Mouse (Mus musculus): Measurements from ENCODE around the gene Nadk. TPM values are rescaled to one million over a fixed set of nuclear protein-coding genes. Genes with fewer than 3 reads are reported as not detected.

Nadk gene
- polyA plus RNA-seq, 1 experiment from 2014 or later, result 87.0 TPM

GRCm38 (mm10) chr4:155582279-155582905, 20.2 kb downstream of the Nadk start:
- ATAC-seq, result peak; percentile 96

DNA sequence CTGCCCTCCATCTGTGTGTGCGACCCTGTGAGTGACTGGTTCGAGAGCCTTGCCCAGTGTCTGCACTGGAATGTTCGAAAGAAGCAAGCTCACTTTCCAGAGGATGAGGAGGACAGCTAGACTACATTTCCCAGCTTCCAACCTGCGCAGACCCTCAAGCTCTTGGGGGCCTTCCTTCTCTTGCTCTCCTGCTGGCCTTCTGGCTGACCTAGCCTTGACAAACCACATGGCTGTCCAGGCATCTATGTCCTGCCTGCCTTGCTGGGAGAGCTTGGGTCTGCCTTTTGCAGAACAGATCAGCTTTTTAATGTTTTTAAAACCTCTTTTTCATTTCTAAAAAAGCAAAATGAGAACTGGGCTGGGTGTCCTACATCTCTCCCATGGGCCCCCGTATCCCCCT, 27.2 kb downstream of the Nadk start:
- POLR2A ChIA-PET, result no interaction called here
- no peaks in the 10 kb centered on the region for H3K27me3 ChIP-seq
- no peak for ATAC-seq
- in situ Hi-C loops (cut with MboI; ENCODE audit: low pct_unique_long_range_greater_than_20kb), result no loop called here
- CTCF ChIA-PET, result no interaction called here
- no peak for TF ChIP-seq CTCF (IDR thresholded peaks at IDR 0.05)
- no peak for DNase-seq (ENCODE audit: low read depth, low spot score)

More at GRCm38 (mm10) chr4:155582279-155582905, 20.2 kb downstream of the Nadk start:
- DNase-seq (ENCODE audit: low read depth, low spot score), result no peak
- CTCF ChIA-PET, result interaction anchor here (4.0 kb wide), 1 partner anchor 101 kb away, joined by 15 read pairs; no protein-coding TSS in a partner anchor
- in situ Hi-C loops (cut with MboI; ENCODE audit: low pct_unique_long_range_greater_than_20kb), result no loop called here
- TF ChIP-seq CTCF (IDR thresholded peaks at IDR 0.05), result no peak
- no peaks in the 10 kb centered on the region for H3K27me3 ChIP-seq
- POLR2A ChIA-PET, result no interaction called here

DNA sequence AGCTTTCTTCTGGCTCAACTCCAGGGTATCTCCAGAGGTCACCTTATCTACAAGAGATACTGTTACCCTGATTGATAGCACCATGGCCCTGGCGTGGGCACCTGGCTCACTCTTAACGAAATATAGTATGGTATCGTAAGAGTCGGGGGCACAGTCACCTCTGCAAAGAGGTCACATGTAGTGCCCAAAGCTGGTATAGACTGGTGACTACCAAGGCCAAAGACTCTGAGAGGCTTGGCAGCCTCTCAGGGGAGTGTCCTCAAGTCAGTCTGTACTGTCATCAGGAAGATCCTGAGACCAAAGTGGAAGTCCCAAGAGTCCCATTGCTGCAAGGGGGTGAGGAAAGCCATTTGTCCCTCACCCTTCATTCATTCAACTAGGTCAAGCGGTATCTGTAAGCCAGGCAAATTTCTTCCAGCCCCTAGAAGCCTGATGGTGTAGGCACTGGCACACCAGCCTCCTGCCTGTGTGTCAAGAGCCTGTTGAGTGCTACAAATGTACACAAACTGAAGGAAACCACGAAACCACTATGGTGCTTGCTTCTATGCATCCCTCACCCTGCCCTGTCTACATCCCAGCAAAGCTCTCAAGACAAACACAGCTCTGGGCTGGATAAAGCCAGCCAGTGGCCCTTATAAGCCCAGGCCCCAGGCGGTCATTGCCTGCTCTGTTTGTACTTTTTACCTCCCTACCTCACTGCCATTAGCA, 29.0 kb downstream of the Nadk start:
- ChIA-PET CTCF (no interaction called here), POLR2A (no interaction called here)
- in situ Hi-C loops (cut with MboI; ENCODE audit: low pct_unique_long_range_greater_than_20kb), result no loop called here
- H3K27me3 ChIP-seq, result no peaks in the 10 kb centered on the region
- no peak for TF ChIP-seq CTCF (IDR thresholded peaks at IDR 0.05)
- ATAC-seq (no peak), DNase-seq (ENCODE audit: low read depth, low spot score) (no peak)

DNA sequence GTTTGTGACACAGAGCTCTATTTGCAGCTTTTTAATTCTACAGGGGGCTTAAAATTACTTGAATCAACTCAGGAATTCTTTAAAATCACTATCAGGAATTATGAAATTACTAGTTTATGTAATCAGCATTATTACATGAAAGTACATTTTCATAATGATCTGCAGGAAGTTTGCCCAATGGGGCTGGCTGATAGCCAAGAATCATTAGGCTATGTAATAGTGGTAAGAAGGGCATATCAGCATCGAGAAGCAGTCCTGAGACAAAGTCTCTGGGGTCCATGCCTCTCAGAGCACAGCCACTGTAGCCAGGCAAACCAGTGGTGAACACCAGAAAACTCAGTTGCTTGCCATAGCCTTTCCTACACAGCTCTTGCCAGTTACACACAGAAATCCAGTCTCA, 31.6 kb downstream of the Nadk start:
- ChIA-PET POLR2A (no interaction called here), CTCF (no interaction called here)
- no peak for ATAC-seq
- no peak for DNase-seq (ENCODE audit: low read depth, low spot score)
- no peaks in the 10 kb centered on the region for H3K27me3 ChIP-seq
- in situ Hi-C loops (cut with MboI; ENCODE audit: low pct_unique_long_range_greater_than_20kb), result no loop called here
- TF ChIP-seq CTCF (IDR thresholded peaks at IDR 0.05), result no peak

GRCm38 (mm10) chr4:155595777-155596176, 33.6 kb downstream of the Nadk start:
- TF ChIP-seq CTCF (IDR thresholded peaks at IDR 0.05), result no peak
- no peaks in the 10 kb centered on the region for H3K27me3 ChIP-seq
- DNase-seq (ENCODE audit: low read depth, low spot score) (no peak), ATAC-seq (no peak)
- in situ Hi-C loops (cut with MboI; ENCODE audit: low pct_unique_long_range_greater_than_20kb), result no loop called here
- POLR2A ChIA-PET, result no interaction called here
- CTCF ChIA-PET, result no interaction called here

DNA sequence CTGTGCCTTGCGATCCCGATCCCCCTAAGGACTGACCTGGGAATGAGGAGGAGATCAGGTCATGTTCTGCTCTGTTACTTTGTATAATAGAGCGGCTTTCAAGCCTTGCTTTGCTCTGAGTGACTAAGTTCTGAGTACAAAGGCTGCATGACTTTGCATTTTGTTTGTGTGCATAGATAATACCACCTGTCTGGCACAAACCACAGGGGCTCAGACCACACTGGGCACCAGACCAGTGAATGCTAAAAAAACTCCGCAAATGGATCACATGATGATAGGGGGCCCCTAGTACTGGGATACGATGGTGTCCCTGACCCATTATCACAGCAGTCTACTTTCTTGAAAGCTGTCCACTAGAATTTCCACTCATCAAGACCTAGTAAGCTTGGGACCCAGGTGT, 34.4 kb downstream of the Nadk start:
- ChIA-PET CTCF (no interaction called here), POLR2A (no interaction called here)
- in situ Hi-C loops (cut with MboI; ENCODE audit: low pct_unique_long_range_greater_than_20kb), result no loop called here
- no peak for TF ChIP-seq CTCF (IDR thresholded peaks at IDR 0.05)
- no peaks in the 10 kb centered on the region for H3K27me3 ChIP-seq
- no peak for ATAC-seq
- DNase-seq (ENCODE audit: low read depth, low spot score), result no peak

- in situ Hi-C loops (cut with MboI; ENCODE audit: low pct_unique_long_range_greater_than_20kb), result no loop called here
- ATAC-seq, result no peak
- H3K27me3 ChIP-seq, result no peaks in the 10 kb centered on the region
- ChIA-PET POLR2A (no interaction called here), CTCF (no interaction called here)
- DNase-seq (ENCODE audit: low read depth, low spot score), result no peak
- no peak for TF ChIP-seq CTCF (IDR thresholded peaks at IDR 0.05)
These were observed 36.4 kb downstream of the Nadk start for GRCm38 (mm10) chr4:155598536-155598935.

- TF ChIP-seq CTCF (IDR thresholded peaks at IDR 0.05), result no peak
- in situ Hi-C loops (cut with MboI; ENCODE audit: low pct_unique_long_range_greater_than_20kb), result no loop called here
- CTCF ChIA-PET, result no interaction called here
- H3K27me3 ChIP-seq, result no peaks in the 10 kb centered on the region
- ATAC-seq (no peak), DNase-seq (ENCODE audit: low read depth, low spot score) (no peak)
- POLR2A ChIA-PET, result interaction anchor here (0.6 kb wide), 1 partner anchor 238 kb away, joined by 3 read pairs; no protein-coding TSS in a partner anchor
These were observed 38.0 kb downstream of the Nadk start for GRCm38 (mm10) chr4:155599901-155600825.

- peak; percentile 90 for ATAC-seq
- POLR2A ChIA-PET, result no interaction called here
- CTCF ChIA-PET, result no interaction called here
These were observed 39.2 kb downstream of the Nadk start, which contains the start of gene Slc35e2 for GRCm38 (mm10) chr4:155601091-155601996. Gene Slc35e2, plus strand, starts transcription at chr4:155601416.

DNA sequence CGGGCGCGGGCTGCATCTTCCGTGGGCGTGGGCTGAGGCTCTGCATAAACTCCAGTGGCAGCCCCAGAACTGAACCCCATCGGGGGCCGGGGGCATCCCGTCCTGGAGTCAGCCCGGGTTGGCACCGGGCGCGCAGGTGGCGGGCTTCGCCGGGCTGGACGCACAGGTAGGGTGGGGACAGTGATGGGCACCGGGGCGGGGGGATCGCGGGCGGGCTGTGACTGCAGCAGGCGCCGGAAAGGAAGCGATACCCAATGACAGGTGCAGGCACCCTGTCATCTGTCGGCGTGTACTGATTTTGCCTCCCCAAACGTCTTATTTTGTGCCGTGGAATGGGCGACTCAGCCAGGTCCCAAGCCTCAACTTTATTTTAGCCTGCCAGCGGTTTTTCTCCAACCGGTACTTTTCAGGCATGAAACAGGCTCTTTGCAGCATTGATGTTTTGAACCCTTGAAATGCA, 39.8 kb downstream of the Nadk start:
- no peak for DNase-seq (ENCODE audit: low read depth, low spot score)
- no peaks in the 10 kb centered on the region for H3K27me3 ChIP-seq
- in situ Hi-C loops (cut with MboI; ENCODE audit: low pct_unique_long_range_greater_than_20kb), result no loop called here
- no peak for TF ChIP-seq CTCF (IDR thresholded peaks at IDR 0.05)
- CTCF ChIA-PET, result no interaction called here
- POLR2A ChIA-PET, result no interaction called here
- no peak for ATAC-seq

More at GRCm38 (mm10) chr4:155601091-155601996, 39.2 kb downstream of the Nadk start, which contains the start of gene Slc35e2:
- in situ Hi-C loops (cut with MboI; ENCODE audit: low pct_unique_long_range_greater_than_20kb), result no loop called here
- TF ChIP-seq CTCF (IDR thresholded peaks at IDR 0.05), result no peak
- DNase-seq (ENCODE audit: low read depth, low spot score), result no peak
- no peaks in the 10 kb centered on the region for H3K27me3 ChIP-seq

Measured in Patski (cell line).